Mouse (Mus musculus) stomach, embryonic 14.5 days (tissue): ENCODE data around the gene Dlx3. TPM values are rescaled to one million over a fixed set of nuclear protein-coding genes. Genes with fewer than 3 reads are reported as not detected.
A peak's percentile ranks its signal among the peaks of the same experiment; 100 is the strongest.

Experiments
- ATAC-seq: fragments of 200-750 bp; cut with Nextera tagmentation; 2 replicates; pipeline ENCODE4 v1.8.0; 2017; ENCODE audit warnings: low read depth, moderate TSS enrichment; ENCODE audit not compliant: insufficient number of reproducible peaks, insufficient read depth, low FRiP score
- H3K27ac ChIP-seq: fragments of 300-500 bp; sonication (generic); 2 replicates; pipeline ENCODE4 v1.5.1; 2014; ENCODE audit warnings: mild to moderate bottlenecking, low read length, moderate library complexity, mixed read lengths
- H3K27me3 ChIP-seq: fragments of 300-500 bp; sonication (generic); 2 replicates; pipeline ENCODE4 v1.6.1; 2014; ENCODE audit warnings: low read length, control low read depth, mixed read lengths; ENCODE audit not compliant: control insufficient read depth, insufficient read depth
- H3K36me3 ChIP-seq: fragments of 300-500 bp; sonication (generic); 2 replicates; pipeline ENCODE4 v1.6.1; 2014; ENCODE audit warnings: mild to moderate bottlenecking, control low read depth, low read length, moderate library complexity, mixed read lengths; ENCODE audit not compliant: control insufficient read depth, insufficient read depth
- H3K4me1 ChIP-seq: fragments of 300-500 bp; sonication (generic); 2 replicates; pipeline ENCODE4 v1.6.1; 2014; ENCODE audit warnings: low read length, control low read depth, mixed read lengths; ENCODE audit not compliant: control insufficient read depth, insufficient read depth
- H3K4me2 ChIP-seq: fragments of 300-500 bp; sonication (generic); replicated peaks from 2 replicates; pipeline ENCODE4 v1.6.1; 2014; ENCODE audit warnings: low read depth, low read length, control low read depth
- H3K4me3 ChIP-seq: fragments of 300-500 bp; sonication (generic); 2 replicates; pipeline ENCODE4 v1.5.1; 2014; ENCODE audit warnings: low read depth, low read length, control low read depth
- H3K9ac ChIP-seq: fragments of 300-500 bp; sonication (generic); replicated peaks from 2 replicates; pipeline ENCODE4 v1.6.1; 2014; ENCODE audit warnings: low read depth, mild to moderate bottlenecking, control low read depth, low read length, moderate library complexity, mixed read lengths
- H3K9me3 ChIP-seq: fragments of 300-500 bp; sonication (generic); 2 replicates; pipeline ENCODE4 v1.6.1; 2016; ENCODE audit warnings: low read depth, low read length, control low read depth; ENCODE audit not compliant: control insufficient read depth
- WGBS: fragments of 180-500 bp; shearing (Covaris S2); extraction: QIAGEN DNeasy Blood & Tissue Kit; methylation state at CpG from one replicate; pipeline ENCODE4 v1.1.7; 2014; 5-methylcytosine and 5-hydroxymethylcytosine counted together
- polyA plus RNA-seq: library from polyadenylated mRNA; unstranded; fragments of >200 nt; fragmentation: Nextera tagmentation; extraction: Ambion mirVana; gene quantifications from 2 replicates; pipeline ENCODE4 v1.2.1, GENCODE M21; 2014

The Dlx3 gene
- polyA plus RNA-seq, result 3.1 and 4.5 TPM in 2 replicates

DNA sequence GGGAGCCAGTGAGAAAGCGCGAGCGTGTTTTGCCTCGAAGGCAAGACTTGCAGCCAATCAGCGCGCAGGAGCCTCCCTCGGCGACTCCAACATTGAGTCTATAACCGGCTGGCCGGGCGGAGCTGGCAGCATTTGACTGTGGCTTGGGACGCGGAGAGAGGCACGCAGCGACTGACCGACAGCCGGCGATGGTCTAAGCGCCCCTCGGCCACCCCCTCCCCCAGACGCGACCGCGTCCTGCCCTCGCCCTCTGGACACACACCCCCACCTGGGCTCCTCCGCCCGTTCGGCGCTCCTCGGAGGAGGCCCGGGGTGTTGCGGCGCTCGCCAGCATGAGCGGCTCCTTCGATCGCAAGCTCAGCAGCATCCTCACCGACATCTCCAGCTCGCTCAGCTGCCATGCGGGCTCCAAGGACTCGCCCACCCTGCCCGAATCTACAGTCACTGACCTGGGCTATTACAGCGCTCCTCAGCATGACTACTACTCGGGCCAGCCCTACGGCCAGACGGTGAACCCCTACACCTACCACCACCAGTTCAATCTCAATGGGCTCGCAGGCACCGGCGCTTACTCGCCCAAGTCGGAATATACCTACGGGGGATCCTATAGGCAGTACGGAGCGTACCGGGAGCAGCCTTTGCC is at the start of gene Dlx3:
TSS of gene Dlx3 (plus strand) at position 130 of the 643 bp plus-strand sequence.
- peaks cover 11% of the 10 kb centered on the region for H3K4me1 ChIP-seq
- peak within 1 kb of the TSS; percentile 36 for H3K4me3 ChIP-seq
- peak; percentile 39; the same call in 1 of the 2 replicates for ATAC-seq
- H3K9ac ChIP-seq, result no peak within 1 kb of the TSS; the same call in 1 of the 2 replicates
- H3K4me2 ChIP-seq, result peak within 1 kb of the TSS; percentile 58
- peaks cover 49% of the 10 kb centered on the region for H3K27me3 ChIP-seq
- H3K36me3 ChIP-seq, result no peaks in the 10 kb centered on the region
- under 1% methylated on average over 50 of the region's 55 CpGs for WGBS
- H3K27ac ChIP-seq, result no peak within 1 kb of the TSS
- H3K9me3 ChIP-seq, result no peaks in the 10 kb centered on the region

- no peak for ATAC-seq
- Histone ChIP-seq H3K27ac (peak overlapping the region; percentile 2; the same call in 1 of the 2 replicates), H3K4me1 (peaks cover 50% of the 10 kb centered on the region), H3K9ac (no peak overlapping the region), H3K27me3 (no peaks in the 10 kb centered on the region), H3K9me3 (no peaks in the 10 kb centered on the region), H3K4me3 (no peak overlapping the region), H3K4me2 (no peak overlapping the region), H3K36me3 (0 out of 2 replicates have a peak, but pooled peaks cover 2% of the 10 kb centered on the region)
- 56% methylated on average over 8 of the region's 8 CpGs for whole genome bisulfite sequencing
These were observed 49.5 kb upstream of the Dlx3 start for GRCm38 (mm10) chr11:95070140-95071107.

DNA sequence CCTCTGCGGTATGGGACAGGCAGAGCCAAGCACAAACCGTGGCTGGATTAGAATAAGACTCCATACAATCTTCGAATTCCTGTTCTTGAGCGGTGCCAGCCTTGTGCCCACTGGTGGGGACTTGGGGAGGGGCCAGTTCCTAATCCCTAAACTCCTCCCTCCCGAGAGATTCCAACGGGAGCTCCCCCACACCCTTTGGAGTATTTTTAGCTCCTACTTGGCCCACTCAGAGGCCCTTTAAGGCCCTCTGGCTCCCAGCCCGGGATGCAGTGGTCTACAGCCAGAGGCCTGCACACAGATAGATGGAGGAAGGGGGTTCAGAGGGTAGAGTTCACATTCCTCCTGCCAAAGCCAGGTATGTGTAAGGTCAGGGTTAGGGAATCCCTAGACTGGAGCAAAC is 48.7 kb upstream of the Dlx3 start:
- ATAC-seq, result 0 out of 2 replicates have a peak, but pooled peaks have one; percentile 10
- peak overlapping the region; percentile 2; the same call in 1 of the 2 replicates for H3K27ac ChIP-seq

DNA sequence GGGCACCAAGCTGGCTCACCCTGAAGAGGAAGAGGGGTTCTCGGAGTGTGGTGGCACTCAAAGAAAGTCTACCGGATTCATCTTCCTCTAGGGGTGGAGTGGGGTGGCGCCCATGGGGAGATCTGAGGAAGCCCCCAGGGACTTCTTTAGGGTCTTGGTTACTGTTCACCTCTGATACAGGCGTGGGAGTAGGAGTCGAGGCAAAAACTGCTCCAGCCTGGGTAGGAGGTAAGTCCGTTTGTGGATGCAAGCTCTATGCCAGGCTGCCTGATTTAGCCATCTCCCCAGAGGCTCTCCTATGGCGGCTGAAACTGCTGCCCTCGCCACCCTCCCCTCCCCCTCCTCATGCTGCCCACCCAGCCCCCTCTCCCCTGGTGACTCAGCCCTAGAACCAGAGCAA is 47.8 kb upstream of the Dlx3 start:
- no peak overlapping the region for H3K9ac ChIP-seq
- no peak overlapping the region; the same call in 1 of the 2 replicates for H3K27ac ChIP-seq
- H3K9me3 ChIP-seq, result no peaks in the 10 kb centered on the region
- no peaks in the 10 kb centered on the region for H3K36me3 ChIP-seq
- no peak overlapping the region for H3K4me2 ChIP-seq
- peaks cover 51% of the 10 kb centered on the region for H3K4me1 ChIP-seq
- WGBS, result 78% methylated on average over 8 of the region's 8 CpGs
- ATAC-seq, result no peak
- no peak overlapping the region for H3K4me3 ChIP-seq
- H3K27me3 ChIP-seq, result no peaks in the 10 kb centered on the region

More for the DNA sequence above, 48.7 kb upstream of the Dlx3 start:
- WGBS, result 29% methylated on average over 7 of the region's 7 CpGs
- Histone ChIP-seq H3K4me2 (no peak overlapping the region), H3K9ac (no peak overlapping the region), H3K36me3 (no peaks in the 10 kb centered on the region), H3K27me3 (no peaks in the 10 kb centered on the region), H3K4me3 (no peak overlapping the region), H3K9me3 (no peaks in the 10 kb centered on the region), H3K4me1 (peaks cover 51% of the 10 kb centered on the region)

DNA sequence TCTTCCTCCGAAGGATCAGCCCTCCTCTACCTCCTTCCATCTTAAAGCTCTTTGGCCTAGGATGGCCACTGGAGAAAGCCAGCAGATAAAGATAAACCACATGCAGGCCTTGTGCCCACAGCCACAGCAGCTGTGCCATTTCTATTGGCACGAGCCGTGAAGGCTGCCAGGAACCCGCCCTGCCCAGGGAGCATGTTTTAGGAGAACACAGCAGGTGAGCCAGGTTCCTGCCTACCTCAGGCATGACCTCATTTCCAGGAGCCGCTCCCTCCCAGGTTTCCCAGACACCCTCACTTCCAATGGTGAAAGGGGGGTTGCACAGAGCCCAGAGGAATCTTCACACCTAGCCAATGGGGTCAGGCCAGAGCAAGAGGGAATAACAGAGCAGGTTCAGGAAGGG is 47.1 kb upstream of the Dlx3 start:
- no peak for ATAC-seq
- H3K4me1 ChIP-seq, result peaks cover 54% of the 10 kb centered on the region
- 64% methylated on average over 5 of the region's 5 CpGs for WGBS

DNA sequence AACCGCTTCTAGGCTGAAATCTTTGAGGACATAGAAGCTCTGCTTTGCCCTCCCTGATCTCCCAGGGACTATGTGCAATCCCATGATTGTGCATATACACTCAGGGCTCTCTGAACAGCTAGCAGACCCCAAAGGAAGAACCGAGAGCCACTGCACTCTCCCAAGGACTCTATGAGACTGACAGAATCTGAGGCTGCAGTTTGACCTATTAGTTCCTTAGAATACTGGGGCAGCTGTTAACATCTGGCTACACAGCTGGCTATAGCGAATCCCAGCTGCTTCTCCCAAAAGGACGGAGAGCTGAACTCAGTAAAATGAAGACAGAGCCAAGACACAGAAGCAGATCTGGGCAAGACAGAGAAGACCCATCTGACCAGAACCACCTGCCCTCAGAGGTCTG is 46.1 kb upstream of the Dlx3 start:
- Histone ChIP-seq H3K36me3 (no peaks in the 10 kb centered on the region), H3K4me2 (peak overlapping the region; percentile 79), H3K4me3 (no peak overlapping the region), H3K27me3 (no peaks in the 10 kb centered on the region), H3K27ac (no peak overlapping the region), H3K4me1 (peaks cover 60% of the 10 kb centered on the region), H3K9ac (no peak overlapping the region), H3K9me3 (no peaks in the 10 kb centered on the region)
- WGBS, result 56% methylated on average over 4 of the region's 4 CpGs
- ATAC-seq, result no peak

More for the DNA sequence above, 47.1 kb upstream of the Dlx3 start:
- no peak overlapping the region for H3K27ac ChIP-seq
- no peaks in the 10 kb centered on the region for H3K36me3 ChIP-seq
- H3K4me3 ChIP-seq, result no peak overlapping the region
- H3K27me3 ChIP-seq, result no peaks in the 10 kb centered on the region
- no peak overlapping the region for H3K4me2 ChIP-seq
- no peaks in the 10 kb centered on the region for H3K9me3 ChIP-seq
- H3K9ac ChIP-seq, result no peak overlapping the region

DNA sequence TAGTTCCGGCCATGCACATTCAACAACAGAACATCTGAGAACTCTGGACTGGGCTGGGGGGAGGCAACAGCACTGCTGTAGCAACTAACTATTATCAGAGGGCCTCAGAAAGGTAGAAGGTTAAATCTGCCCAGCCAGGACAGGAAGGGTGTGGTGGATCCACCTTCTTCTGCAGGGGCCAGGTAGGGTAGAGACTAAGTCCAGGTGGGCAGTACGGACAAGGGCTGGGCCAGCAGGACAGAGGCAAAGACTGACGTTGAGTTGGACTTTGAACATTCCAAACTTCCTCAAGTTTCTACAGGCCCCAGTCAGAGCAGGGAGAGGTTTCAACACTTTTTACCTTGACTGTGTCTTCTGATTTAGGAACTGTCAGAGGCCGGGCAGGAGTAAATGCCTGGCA is 45.2 kb upstream of the Dlx3 start:
- no peak for ATAC-seq
- WGBS, result 31% methylated on average over 4 of the region's 4 CpGs
- H3K4me3 ChIP-seq, result peak overlapping the region; percentile 55; the same call in 1 of the 2 replicates
- H3K4me1 ChIP-seq, result peaks cover 63% of the 10 kb centered on the region
- no peak overlapping the region for H3K9ac ChIP-seq
- H3K4me2 ChIP-seq, result peak overlapping the region; percentile 79
- H3K27ac ChIP-seq, result peak overlapping the region; percentile 81; the same call in 1 of the 2 replicates
- no peaks in the 10 kb centered on the region for H3K27me3 ChIP-seq
- H3K9me3 ChIP-seq, result no peaks in the 10 kb centered on the region
- H3K36me3 ChIP-seq, result no peaks in the 10 kb centered on the region
